Mouse (Mus musculus): Measurements from ENCODE around the gene Sema3f.

DNA sequence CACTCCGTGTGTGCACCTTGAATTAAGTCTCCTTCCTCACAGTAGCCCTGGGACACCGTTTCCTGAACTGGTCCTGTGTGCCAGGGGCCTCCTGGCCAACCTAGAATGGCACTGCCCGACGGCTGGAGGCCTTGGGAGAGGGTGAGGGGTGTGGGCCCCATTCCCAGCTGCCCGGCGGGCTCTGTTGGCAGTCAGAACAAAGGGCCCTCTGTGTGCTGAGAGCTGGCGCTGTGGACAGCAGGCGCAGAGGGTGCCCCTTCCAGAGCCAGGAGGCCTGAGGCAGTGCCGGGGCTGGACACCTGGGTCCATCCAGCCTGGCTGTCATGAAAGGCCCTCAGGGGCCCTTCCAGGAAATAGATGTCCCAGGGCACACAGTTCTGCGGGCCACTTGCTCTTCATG lies 50.7 kb downstream of the Sema3f start:
- TF ChIP-seq POLR2A (IDR thresholded peaks at IDR 0.05; ENCODE audit: extremely low read depth, insufficient read depth, low read length) = no peak
- TF ChIP-seq CTCF (IDR thresholded peaks at IDR 0.05; ENCODE audit: extremely low read depth, insufficient read depth, low read length) = no peak

All from cortical plate, adult 2 months (tissue).